Mouse (Mus musculus) cerebellum, postnatal 10 days (tissue): ENCODE measurements around the gene Ccdc169.
"Not testable (repeated sequence)": the region's sequence is repeated elsewhere in the genome, so short reads cannot be mapped to it uniquely, and the experiment has no call there.

Experiments used
- DNase-seq, 2 experiments: peaks; one replicate each; pipeline ENCODE4 v3.0.0; 2021; ENCODE audit warnings: mixed read lengths in 2 of 2

Gene Ccdc169

DNA sequence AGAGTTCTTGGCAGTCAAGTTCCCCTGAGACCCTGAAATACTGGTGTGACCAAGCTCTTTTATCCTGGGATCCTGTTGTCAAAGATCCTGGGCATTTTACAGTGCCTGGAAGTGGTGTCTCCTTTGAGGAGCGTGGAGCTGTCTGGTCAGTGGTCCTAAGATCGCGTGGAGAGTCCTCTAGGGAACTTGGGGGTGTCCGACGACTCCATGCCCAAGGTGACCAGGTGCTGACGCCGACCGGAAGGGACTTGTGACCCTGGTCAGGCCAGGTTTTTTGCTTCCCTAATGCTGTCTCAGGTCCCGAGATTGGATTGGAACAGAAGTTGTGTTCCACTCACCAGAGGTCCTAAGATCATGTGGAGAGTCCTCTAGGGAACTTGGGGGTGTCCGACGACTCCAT is 66.5 kb downstream of the Ccdc169 start:
- DNase-seq, result not testable (repeated sequence)

DNA sequence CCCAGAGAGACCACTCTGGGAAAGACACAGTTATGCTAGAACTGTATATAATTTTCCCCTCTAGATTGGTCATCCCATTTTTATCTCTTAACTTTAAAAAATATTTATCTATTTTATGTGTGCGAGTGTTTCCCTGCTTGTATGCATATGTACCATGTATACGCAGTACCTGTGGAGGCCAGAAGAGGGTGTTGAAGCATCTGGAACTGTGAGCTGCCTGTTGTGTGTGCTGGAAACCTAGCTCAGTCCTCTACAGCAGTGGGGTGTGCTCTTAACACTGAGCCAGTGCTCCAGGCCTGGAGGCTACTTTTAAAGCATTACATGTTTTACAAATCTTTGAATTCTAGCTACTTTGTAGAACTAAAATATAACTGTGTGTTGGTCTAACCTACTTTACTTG is 69.3 kb downstream of the Ccdc169 start:
- DNase-seq, result no peak

DNA sequence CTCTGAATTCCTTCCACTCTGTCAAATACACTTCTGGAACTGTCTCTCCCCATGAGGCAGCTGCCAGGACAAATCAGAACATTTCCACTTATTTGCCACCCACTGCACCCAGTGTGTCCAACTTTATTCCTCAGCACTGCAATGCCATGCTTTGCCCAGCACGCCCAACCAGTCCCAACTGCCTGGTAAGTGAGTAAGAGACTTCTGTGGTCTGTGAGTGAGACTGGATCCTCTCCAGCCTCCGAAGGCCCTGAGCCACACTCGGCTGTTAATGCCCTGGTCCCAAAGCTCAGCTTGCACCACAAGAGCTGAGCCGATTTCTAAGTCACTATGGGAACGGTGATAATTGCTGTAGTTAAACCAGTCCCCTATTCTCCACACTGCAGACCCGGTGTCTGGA is 70.5 kb downstream of the Ccdc169 start:
- DNase-seq, result peak; percentile 17 to 28

DNA sequence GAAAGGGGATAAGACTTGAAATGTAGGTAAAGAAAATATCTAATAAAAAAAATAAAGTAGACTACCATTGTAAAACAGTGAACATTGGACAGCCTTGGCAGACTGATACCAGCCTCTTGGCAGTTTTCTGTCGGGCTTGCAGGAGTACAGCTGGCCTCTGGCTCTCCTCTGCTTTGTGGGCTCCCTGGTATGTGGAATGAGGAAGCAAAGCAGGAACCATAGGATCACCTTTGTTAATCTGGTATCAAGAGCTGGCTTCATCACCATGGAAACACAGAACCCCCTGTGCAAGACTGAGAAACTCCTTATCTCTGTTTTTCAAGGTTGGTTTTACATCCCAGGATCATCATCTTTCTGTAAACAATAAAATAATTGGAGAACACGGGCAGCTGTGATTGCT is 75.1 kb downstream of the Ccdc169 start:
- no peak for DNase-seq

DNA sequence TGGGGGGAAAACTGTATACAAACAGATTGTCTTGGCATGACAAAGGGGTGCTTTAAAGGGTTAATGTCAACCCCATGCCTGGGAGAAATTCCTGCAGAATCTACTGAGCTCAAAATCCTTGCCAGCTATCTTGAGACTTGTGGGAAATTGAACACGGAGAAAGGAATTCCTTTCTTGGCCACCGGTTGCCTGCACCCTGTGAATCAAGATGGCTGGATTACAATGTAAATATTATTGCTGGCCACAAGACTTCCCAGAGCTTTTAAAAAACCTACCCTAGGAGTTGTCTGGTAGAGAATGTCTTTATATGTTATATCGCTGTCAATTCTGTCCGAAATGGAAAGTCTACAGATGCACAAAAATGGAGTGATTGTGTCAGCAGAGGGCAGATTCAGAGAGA is 76.6 kb downstream of the Ccdc169 start:
- DNase-seq, result no peak

DNA sequence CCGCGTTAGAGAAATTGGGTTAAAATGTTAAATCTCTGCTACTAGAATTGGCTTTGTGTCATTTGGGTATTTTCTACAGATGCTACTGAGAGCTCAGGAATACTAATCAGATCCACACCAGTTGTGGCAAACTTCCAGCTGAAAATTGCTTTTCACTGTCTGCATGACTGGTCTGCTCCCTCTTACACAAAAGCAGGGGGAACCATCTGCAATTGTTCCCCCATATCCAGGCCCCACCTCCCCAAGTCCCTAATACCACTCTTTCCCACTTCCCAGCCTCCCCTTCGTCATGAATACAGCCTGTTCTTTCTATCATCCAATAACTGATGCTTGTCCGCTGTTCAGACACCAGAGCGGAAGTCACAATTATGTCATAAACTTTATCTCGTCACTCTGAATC is 77.3 kb downstream of the Ccdc169 start:
- DNase-seq, result peak; percentile 27 to 38

DNA sequence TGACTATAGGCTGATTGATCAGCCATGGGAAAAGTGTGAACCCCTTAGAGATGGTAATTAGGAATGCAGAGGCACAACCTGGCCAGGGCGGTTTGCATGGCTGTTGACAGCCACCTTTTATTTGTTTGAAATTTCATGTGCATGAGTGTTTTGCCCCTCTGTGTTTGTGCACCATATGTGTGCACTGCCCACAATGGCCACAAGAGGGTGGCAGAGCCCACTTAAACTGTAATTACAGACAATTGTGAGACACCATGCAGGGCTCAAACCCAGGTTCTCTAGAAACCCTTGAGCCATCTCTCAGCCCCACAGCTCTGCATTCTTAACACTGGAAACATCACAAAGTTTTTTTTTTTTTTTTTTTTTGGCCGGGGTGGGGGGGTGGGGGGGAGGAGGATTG is 85.4 kb downstream of the Ccdc169 start:
- no peak for DNase-seq
